Mouse (Mus musculus): ENCODE data around the gene Cdkl1. TPM values are rescaled to one million over a fixed set of nuclear protein-coding genes. Genes with fewer than 3 reads are reported as not detected.

The Cdkl1 gene
- polyA plus RNA-seq, 1 experiment from 2014 or later, result 1.5 TPM

DNA sequence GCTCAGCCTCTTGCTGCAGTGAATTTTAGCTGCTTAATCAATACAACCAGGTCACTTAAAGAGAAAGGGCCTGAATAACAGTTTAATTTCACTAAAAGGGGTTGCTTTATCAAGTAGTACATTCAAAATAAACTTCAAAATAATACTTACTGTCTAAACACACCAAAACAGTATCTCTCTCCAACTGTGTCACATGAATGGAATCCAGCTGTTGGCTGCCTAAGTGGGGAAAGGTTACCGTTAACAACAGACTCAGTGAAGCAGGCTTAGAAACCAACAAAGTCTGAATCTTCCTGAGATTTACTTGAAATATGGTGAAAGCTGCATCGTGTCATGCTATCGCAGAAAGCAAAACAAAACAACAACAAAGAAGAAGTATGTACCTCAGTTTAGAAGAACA is 21.9 kb upstream of the Cdkl1 start:
- ATAC-seq (ENCODE audit: low FRiP score) (no peak), DNase-seq (ENCODE audit: low spot score) (no peak)
- no peak overlapping the region for H3K9ac ChIP-seq (ENCODE audit: low read depth, low read length)
- no peak overlapping the region for H3K4me2 ChIP-seq (replicated peaks; ENCODE audit: low read depth, low read length)
- H3K4me1 ChIP-seq (replicated peaks; ENCODE audit: control insufficient read depth, insufficient read depth, low read length), result no peaks in the 10 kb centered on the region
- WGBS, result 84% methylated on average over 3 of the region's 3 CpGs
- peaks cover 4% of the 10 kb centered on the region; the same call in 1 of the 2 replicates for H3K36me3 ChIP-seq (ENCODE audit: control insufficient read depth, insufficient read depth, low read length)
- no peak overlapping the region for H3K4me3 ChIP-seq (ENCODE audit: low read depth, low read length)
- H3K9me3 ChIP-seq (ENCODE audit: control insufficient read depth, low read length), result no peaks in the 10 kb centered on the region
- no peaks in the 10 kb centered on the region for H3K27me3 ChIP-seq (ENCODE audit: control insufficient read depth, insufficient read depth, low read length)
- no peak overlapping the region for H3K27ac ChIP-seq (ENCODE audit: low read depth, low read length)

GRCm38 (mm10) chr12:69811976-69812375 is 20.9 kb upstream of the Cdkl1 start:
- no peaks in the 10 kb centered on the region for H3K27me3 ChIP-seq (ENCODE audit: control insufficient read depth, insufficient read depth, low read length)

DNA sequence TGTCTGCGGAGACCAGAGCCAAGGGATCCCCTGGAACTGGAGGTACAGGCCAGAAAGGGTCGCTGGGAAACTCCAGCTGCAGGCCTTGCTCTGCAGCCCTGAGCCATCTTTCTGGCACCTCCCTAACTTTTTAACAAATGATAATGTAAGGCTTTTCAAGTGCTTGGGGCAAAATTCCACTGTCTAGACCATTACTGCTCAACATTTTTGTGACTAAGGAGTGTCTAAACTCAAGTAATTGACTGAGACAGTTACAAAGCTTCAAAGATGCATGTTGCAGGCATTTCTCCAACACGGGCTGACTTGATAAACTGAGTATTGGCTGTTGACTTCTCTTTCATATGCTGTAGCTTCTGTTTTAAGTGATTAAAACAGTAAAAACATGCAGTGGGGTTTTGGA is 18.4 kb upstream of the Cdkl1 start:
- Histone ChIP-seq H3K9ac (ENCODE audit: low read depth, low read length) (no peak overlapping the region), H3K4me1 (replicated peaks; ENCODE audit: control insufficient read depth, insufficient read depth, low read length) (no peaks in the 10 kb centered on the region), H3K36me3 (ENCODE audit: control insufficient read depth, insufficient read depth, low read length) (no peaks in the 10 kb centered on the region; the same call in 1 of the 2 replicates), H3K27ac (ENCODE audit: low read depth, low read length) (no peak overlapping the region), H3K27me3 (ENCODE audit: control insufficient read depth, insufficient read depth, low read length) (no peaks in the 10 kb centered on the region), H3K4me2 (replicated peaks; ENCODE audit: low read depth, low read length) (no peak overlapping the region), H3K4me3 (ENCODE audit: low read depth, low read length) (no peak overlapping the region), H3K9me3 (ENCODE audit: control insufficient read depth, low read length) (no peaks in the 10 kb centered on the region)
- 91% methylated on average over 3 of the region's 3 CpGs for WGBS
- ATAC-seq (ENCODE audit: low FRiP score), result no peak
- DNase-seq (ENCODE audit: low spot score), result no peak

More at GRCm38 (mm10) chr12:69811976-69812375, 20.9 kb upstream of the Cdkl1 start:
- H3K4me2 ChIP-seq (replicated peaks; ENCODE audit: low read depth, low read length), result no peak overlapping the region
- peaks cover 2% of the 10 kb centered on the region; the same call in 1 of the 2 replicates for H3K36me3 ChIP-seq (ENCODE audit: control insufficient read depth, insufficient read depth, low read length)
- ATAC-seq (ENCODE audit: low FRiP score) (no peak), DNase-seq (ENCODE audit: low spot score) (no peak)
- H3K27ac ChIP-seq (ENCODE audit: low read depth, low read length), result no peak overlapping the region
- no peaks in the 10 kb centered on the region for H3K4me1 ChIP-seq (replicated peaks; ENCODE audit: control insufficient read depth, insufficient read depth, low read length)
- H3K9ac ChIP-seq (ENCODE audit: low read depth, low read length), result no peak overlapping the region
- no peaks in the 10 kb centered on the region for H3K9me3 ChIP-seq (ENCODE audit: control insufficient read depth, low read length)
- 58% methylated on average over 1 of the region's 1 CpGs for WGBS
- H3K4me3 ChIP-seq (ENCODE audit: low read depth, low read length), result no peak overlapping the region

- Histone ChIP-seq H3K4me3 (ENCODE audit: low read depth, low read length) (no peak overlapping the region), H3K36me3 (ENCODE audit: control insufficient read depth, insufficient read depth, low read length) (no peaks in the 10 kb centered on the region; the same call in 1 of the 2 replicates), H3K27me3 (ENCODE audit: control insufficient read depth, insufficient read depth, low read length) (no peaks in the 10 kb centered on the region), H3K4me1 (replicated peaks; ENCODE audit: control insufficient read depth, insufficient read depth, low read length) (no peaks in the 10 kb centered on the region), H3K4me2 (replicated peaks; ENCODE audit: low read depth, low read length) (no peak overlapping the region), H3K9ac (ENCODE audit: low read depth, low read length) (no peak overlapping the region), H3K9me3 (ENCODE audit: control insufficient read depth, low read length) (no peaks in the 10 kb centered on the region), H3K27ac (ENCODE audit: low read depth, low read length) (no peak overlapping the region)
- WGBS, result 71% methylated on average over 11 of the region's 11 CpGs
- ATAC-seq (ENCODE audit: low FRiP score) (no peak), DNase-seq (ENCODE audit: low spot score) (no peak)
These were observed 16.4 kb upstream of the Cdkl1 start for GRCm38 (mm10) chr12:69807399-69807985.

GRCm38 (mm10) chr12:69805148-69805547 is 14.1 kb upstream of the Cdkl1 start:
- Histone ChIP-seq H3K4me2 (replicated peaks; ENCODE audit: low read depth, low read length) (no peak overlapping the region), H3K9me3 (ENCODE audit: control insufficient read depth, low read length) (no peaks in the 10 kb centered on the region), H3K4me3 (ENCODE audit: low read depth, low read length) (no peak overlapping the region), H3K27ac (ENCODE audit: low read depth, low read length) (no peak overlapping the region), H3K9ac (ENCODE audit: low read depth, low read length) (no peak overlapping the region), H3K27me3 (ENCODE audit: control insufficient read depth, insufficient read depth, low read length) (no peaks in the 10 kb centered on the region), H3K4me1 (replicated peaks; ENCODE audit: control insufficient read depth, insufficient read depth, low read length) (no peaks in the 10 kb centered on the region), H3K36me3 (ENCODE audit: control insufficient read depth, insufficient read depth, low read length) (no peaks in the 10 kb centered on the region; the same call in 1 of the 2 replicates)
- DNase-seq (ENCODE audit: low spot score) (no peak), ATAC-seq (ENCODE audit: low FRiP score) (no peak)
- 94% methylated on average over 6 of the region's 6 CpGs for WGBS

DNA sequence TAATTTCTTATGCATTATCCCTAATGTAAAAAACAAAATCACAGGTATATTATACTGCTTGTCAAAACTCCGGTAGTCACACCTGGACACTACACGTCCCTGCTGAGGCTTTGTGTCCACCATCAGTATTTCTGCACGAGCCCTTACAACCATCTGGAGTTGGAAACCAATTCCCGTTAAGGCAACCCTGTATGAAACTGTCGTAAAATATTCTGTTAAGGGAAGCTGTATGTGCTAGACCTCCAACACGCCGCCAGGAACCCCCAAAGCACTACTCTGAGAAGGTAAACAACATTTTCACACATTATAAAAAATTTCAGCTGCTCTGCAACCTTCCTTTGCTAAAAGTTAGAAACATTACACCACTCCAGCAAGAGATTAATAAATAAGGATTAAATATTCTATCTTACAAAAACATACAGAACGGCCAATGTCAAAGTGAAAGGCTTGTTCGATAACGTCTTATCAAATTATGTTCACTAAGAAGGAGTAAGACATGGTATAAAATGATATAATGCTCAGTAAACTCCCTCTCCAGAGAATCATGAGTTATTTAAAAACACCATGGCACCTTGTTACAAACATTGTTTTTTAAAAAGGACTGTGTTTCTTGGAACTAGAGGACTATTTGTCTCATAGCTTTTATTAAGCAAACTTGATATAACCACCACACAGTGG is 13.5 kb upstream of the Cdkl1 start:
- Histone ChIP-seq H3K36me3 (ENCODE audit: control insufficient read depth, insufficient read depth, low read length) (no peaks in the 10 kb centered on the region; the same call in 1 of the 2 replicates), H3K4me2 (replicated peaks; ENCODE audit: low read depth, low read length) (no peak overlapping the region), H3K27ac (ENCODE audit: low read depth, low read length) (no peak overlapping the region), H3K27me3 (ENCODE audit: control insufficient read depth, insufficient read depth, low read length) (no peaks in the 10 kb centered on the region), H3K9me3 (ENCODE audit: control insufficient read depth, low read length) (no peaks in the 10 kb centered on the region), H3K4me1 (replicated peaks; ENCODE audit: control insufficient read depth, insufficient read depth, low read length) (no peaks in the 10 kb centered on the region), H3K4me3 (ENCODE audit: low read depth, low read length) (no peak overlapping the region), H3K9ac (ENCODE audit: low read depth, low read length) (no peak overlapping the region)
- DNase-seq (ENCODE audit: low spot score) (no peak), ATAC-seq (ENCODE audit: low FRiP score) (no peak)
- 95% methylated on average over 10 of the region's 10 CpGs for WGBS

DNA sequence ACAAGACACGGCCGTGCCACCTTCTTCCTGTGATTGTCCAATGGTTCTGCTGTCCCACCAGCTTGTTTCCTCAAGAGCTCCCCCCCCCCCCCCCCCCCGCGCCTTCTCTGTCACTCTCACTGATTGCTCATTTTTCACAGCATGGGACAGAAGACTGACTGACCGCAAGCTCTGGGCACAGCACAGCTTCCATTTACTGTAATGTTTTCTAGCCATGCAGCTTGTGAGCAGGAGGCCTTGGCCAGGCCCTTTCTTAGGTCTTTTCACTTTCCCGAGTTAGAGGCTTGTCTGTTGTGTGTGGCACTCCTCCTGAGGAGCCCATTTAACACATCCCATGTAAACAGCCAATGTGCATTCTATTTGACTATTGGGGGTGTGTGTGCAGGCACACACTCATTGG is 12.1 kb upstream of the Cdkl1 start:
- DNase-seq (ENCODE audit: low spot score) (no peak), ATAC-seq (ENCODE audit: low FRiP score) (no peak)
- Histone ChIP-seq H3K9me3 (ENCODE audit: control insufficient read depth, low read length) (no peaks in the 10 kb centered on the region), H3K4me2 (replicated peaks; ENCODE audit: low read depth, low read length) (no peak overlapping the region), H3K4me3 (ENCODE audit: low read depth, low read length) (no peak overlapping the region), H3K27me3 (ENCODE audit: control insufficient read depth, insufficient read depth, low read length) (no peaks in the 10 kb centered on the region), H3K27ac (ENCODE audit: low read depth, low read length) (no peak overlapping the region), H3K9ac (ENCODE audit: low read depth, low read length) (no peak overlapping the region), H3K36me3 (ENCODE audit: control insufficient read depth, insufficient read depth, low read length) (no peaks in the 10 kb centered on the region; the same call in 1 of the 2 replicates), H3K4me1 (replicated peaks; ENCODE audit: control insufficient read depth, insufficient read depth, low read length) (no peaks in the 10 kb centered on the region)
- 88% methylated on average over 4 of the region's 6 CpGs for WGBS

- 93% methylated on average over 4 of the region's 4 CpGs for WGBS
- Histone ChIP-seq H3K36me3 (ENCODE audit: control insufficient read depth, insufficient read depth, low read length) (no peaks in the 10 kb centered on the region), H3K4me3 (ENCODE audit: low read depth, low read length) (no peak overlapping the region), H3K27ac (ENCODE audit: low read depth, low read length) (no peak overlapping the region), H3K9me3 (ENCODE audit: control insufficient read depth, low read length) (no peaks in the 10 kb centered on the region), H3K4me1 (replicated peaks; ENCODE audit: control insufficient read depth, insufficient read depth, low read length) (no peaks in the 10 kb centered on the region), H3K27me3 (ENCODE audit: control insufficient read depth, insufficient read depth, low read length) (no peaks in the 10 kb centered on the region), H3K4me2 (replicated peaks; ENCODE audit: low read depth, low read length) (no peak overlapping the region), H3K9ac (ENCODE audit: low read depth, low read length) (no peak overlapping the region)
- no peak for ATAC-seq (ENCODE audit: low FRiP score)
- DNase-seq (ENCODE audit: low spot score), result no peak
These were observed 9.5 kb upstream of the Cdkl1 start for GRCm38 (mm10) chr12:69800586-69800985.

- Histone ChIP-seq H3K36me3 (ENCODE audit: control insufficient read depth, insufficient read depth, low read length) (no peaks in the 10 kb centered on the region), H3K4me3 (ENCODE audit: low read depth, low read length) (no peak overlapping the region), H3K9me3 (ENCODE audit: control insufficient read depth, low read length) (no peaks in the 10 kb centered on the region), H3K4me2 (replicated peaks; ENCODE audit: low read depth, low read length) (no peak overlapping the region), H3K9ac (ENCODE audit: low read depth, low read length) (no peak overlapping the region), H3K4me1 (replicated peaks; ENCODE audit: control insufficient read depth, insufficient read depth, low read length) (no peaks in the 10 kb centered on the region), H3K27ac (ENCODE audit: low read depth, low read length) (no peak overlapping the region), H3K27me3 (ENCODE audit: control insufficient read depth, insufficient read depth, low read length) (0 out of 2 replicates have a peak, but pooled peaks cover 2% of the 10 kb centered on the region)
- ATAC-seq (ENCODE audit: low FRiP score) (no peak), DNase-seq (ENCODE audit: low spot score) (no peak)
- 87% methylated on average over 3 of the region's 3 CpGs for WGBS
These were observed 5.2 kb upstream of the Cdkl1 start for GRCm38 (mm10) chr12:69796311-69796710.
